Mouse (Mus musculus) myocyte (in vitro differentiated cells): ENCODE measurements around the gene Gm49373. TPM values are rescaled to one million over a fixed set of nuclear protein-coding genes. Genes with fewer than 3 reads are reported as not detected.

Experiments
- H3K27me3 ChIP-seq: one replicate; pipeline ENCODE4 v1.6.1; 2011; ENCODE audit not compliant: control insufficient read depth, insufficient read depth, insufficient read length
- H3K36me3 ChIP-seq: one replicate; pipeline ENCODE4 v1.6.1; 2011; ENCODE audit not compliant: control insufficient read depth, insufficient read depth
- H3K4me2 ChIP-seq: one replicate; pipeline ENCODE4 v1.6.1; 2011; ENCODE audit warnings: low read depth, control low read depth
- H3K4me3 ChIP-seq: one replicate; pipeline ENCODE4 v1.5.1; 2011; ENCODE audit warnings: mild to moderate bottlenecking, control low read depth, moderate library complexity
- H3K79me2 ChIP-seq: one replicate; pipeline ENCODE4 v1.6.1; 2011; ENCODE audit not compliant: control insufficient read depth, insufficient read depth
- H3ac ChIP-seq: one replicate; pipeline ENCODE4 v1.6.1; 2011; ENCODE audit not compliant: control insufficient read depth, insufficient read length
- CEBPB ChIP-seq: IDR thresholded peaks from 2 replicates; pipeline ENCODE4 v1.6.1; 2011; ENCODE audit warnings: mild to moderate bottlenecking, moderate library complexity; ENCODE audit not compliant: poor library complexity, insufficient read depth, severe bottlenecking
- E2F4 ChIP-seq: IDR thresholded peaks from one replicate; pipeline ENCODE4 v1.6.1; 2011; ENCODE audit warnings: mild to moderate bottlenecking, control low read depth, moderate library complexity; ENCODE audit not compliant: insufficient read depth
- MAX ChIP-seq: IDR thresholded peaks from one replicate; pipeline ENCODE4 v1.6.1; 2011; ENCODE audit warnings: low read depth, mild to moderate bottlenecking, control low read depth
- MYOD1 ChIP-seq, 3 experiments: IDR thresholded peaks; one replicate each; pipeline ENCODE4 v1.6.1; 2011; ENCODE audit warnings: control low read depth in 2 of 3, low read depth in 2 of 3, mild to moderate bottlenecking in 2 of 3, moderate library complexity in 1 of 3; ENCODE audit not compliant: insufficient read length in 2 of 3, control insufficient read depth in 1 of 3
- MYOG ChIP-seq, 3 experiments: IDR thresholded peaks; one replicate each; pipeline ENCODE4 v1.6.1; 2011; ENCODE audit warnings: control low read depth in 2 of 3, low read depth in 2 of 3, mild to moderate bottlenecking in 2 of 3; ENCODE audit not compliant: insufficient read length in 2 of 3, control insufficient read depth in 1 of 3, insufficient read depth in 1 of 3
- POLR2A ChIP-seq: IDR thresholded peaks from one replicate; pipeline ENCODE4 v1.6.1; 2011; ENCODE audit warnings: low read depth, mild to moderate bottlenecking, control low read depth, moderate library complexity; ENCODE audit not compliant: insufficient read length
- POLR2AphosphoS2 ChIP-seq: IDR thresholded peaks from one replicate; pipeline ENCODE4 v1.6.1; 2011; ENCODE audit warnings: low read depth, control low read depth; ENCODE audit not compliant: insufficient read length
- REST ChIP-seq: IDR thresholded peaks from one replicate; pipeline ENCODE4 v1.6.1; 2011; ENCODE audit warnings: mild to moderate bottlenecking, control low read depth, moderate library complexity; ENCODE audit not compliant: insufficient read depth, insufficient read length
- SRF ChIP-seq: IDR thresholded peaks from one replicate; pipeline ENCODE4 v1.6.1; 2011; ENCODE audit warnings: low read depth; ENCODE audit not compliant: control insufficient read depth, insufficient read length
- TCF12 ChIP-seq: IDR thresholded peaks from one replicate; pipeline ENCODE4 v1.6.1; 2011; ENCODE audit warnings: mild to moderate bottlenecking, control low read depth; ENCODE audit not compliant: poor library complexity, insufficient read depth, severe bottlenecking
- TCF3 ChIP-seq: IDR thresholded peaks from one replicate; pipeline ENCODE4 v1.6.1; 2011; ENCODE audit warnings: low read depth, control low read depth; ENCODE audit not compliant: insufficient read length
- USF1 ChIP-seq: IDR thresholded peaks from one replicate; pipeline ENCODE4 v1.6.1; 2011; ENCODE audit warnings: low read depth, mild to moderate bottlenecking, control low read depth, moderate library complexity
- polyA plus RNA-seq: library from polyadenylated mRNA; unstranded; fragments of >200 nt; fragmentation: generic; extraction: Trizol; gene quantifications from one replicate; pipeline ENCODE4 v1.2.1, GENCODE M21; 2012; ENCODE audit warnings: missing spikeins

Gm49373 gene
- polyA plus RNA-seq, 1 experiment, result 0.42 TPM

GRCm38 (mm10) chr9:21074173-21074572 lies 1.3 kb upstream of the Gm49373 start:
- Histone ChIP-seq H3K36me3 (peaks cover 13% of the 10 kb centered on the region), H3K27me3 (no peaks in the 10 kb centered on the region), H3ac (no peak overlapping the region), H3K79me2 (peaks cover 23% of the 10 kb centered on the region), H3K4me2 (no peak overlapping the region), H3K4me3 (peak overlapping the region; percentile 56)
- TF ChIP-seq POLR2A (no peak), TCF3 (no peak), REST (no peak), MYOD1 (IDR thresholded peaks at IDR 0.05; ENCODE audit: control insufficient read depth in 1 of 3, insufficient read length in 2 of 3, low read depth in 2 of 3) (no peak), POLR2AphosphoS2 (no peak), E2F4 (no peak), USF1 (no peak), MAX (no peak), MYOG (IDR thresholded peaks at IDR 0.05; ENCODE audit: control insufficient read depth in 1 of 3, insufficient read depth in 1 of 3, insufficient read length in 2 of 3, low read depth in 2 of 3) (no peak), TCF12 (no peak), SRF (no peak), CEBPB (no peak)

GRCm38 (mm10) chr9:21072641-21073040 lies 255 bp downstream of the Gm49373 start:
- Histone ChIP-seq H3K36me3 (peaks cover 1% of the 10 kb centered on the region), H3K4me3 (peak overlapping the region; percentile 56), H3ac (peak overlapping the region; percentile 60), H3K4me2 (peak overlapping the region; percentile 86), H3K79me2 (peaks cover 23% of the 10 kb centered on the region), H3K27me3 (no peaks in the 10 kb centered on the region)
- TF ChIP-seq TCF3 (no peak), TCF12 (no peak), MYOD1 (IDR thresholded peaks at IDR 0.05; ENCODE audit: control insufficient read depth in 1 of 3, insufficient read length in 2 of 3, low read depth in 2 of 3) (no peak), E2F4 (no peak)

- Histone ChIP-seq H3K79me2 (peaks cover 13% of the 10 kb centered on the region), H3K27me3 (no peaks in the 10 kb centered on the region), H3K4me2 (no peak within 1 kb of the TSS), H3K4me3 (no peak within 1 kb of the TSS), H3K36me3 (peaks cover under 1% of the 10 kb centered on the region), H3ac (no peak within 1 kb of the TSS)
- TF ChIP-seq TCF12, result no peak
- no peak for TF ChIP-seq POLR2A
- no peak for TF ChIP-seq SRF
- no peak for TF ChIP-seq E2F4
- no peak for TF ChIP-seq MYOG (IDR thresholded peaks at IDR 0.05; ENCODE audit: control insufficient read depth in 1 of 3, insufficient read depth in 1 of 3, insufficient read length in 2 of 3, low read depth in 2 of 3)
Observed at GRCm38 (mm10) chr9:21067006-21067684, 5.8 kb downstream of the Gm49373 start, which contains the start of gene Zglp1. Gene Zglp1, minus strand, starts transcription at chr9:21067093.

- Histone ChIP-seq H3K27me3 (no peaks in the 10 kb centered on the region), H3K79me2 (no peaks in the 10 kb centered on the region), H3ac (no peak overlapping the region), H3K4me3 (no peak overlapping the region), H3K36me3 (peaks cover 3% of the 10 kb centered on the region), H3K4me2 (no peak overlapping the region)
- TF ChIP-seq USF1 (no peak), REST (no peak), CEBPB (no peak), MAX (no peak), TCF3 (no peak), MYOD1 (IDR thresholded peaks at IDR 0.05; ENCODE audit: control insufficient read depth in 1 of 3, insufficient read length in 2 of 3, low read depth in 2 of 3) (no peak), E2F4 (no peak), POLR2AphosphoS2 (no peak), SRF (no peak), TCF12 (no peak), MYOG (IDR thresholded peaks at IDR 0.05; ENCODE audit: control insufficient read depth in 1 of 3, insufficient read depth in 1 of 3, insufficient read length in 2 of 3, low read depth in 2 of 3) (no peak), POLR2A (no peak)
Observed at GRCm38 (mm10) chr9:21062928-21063327, 10.0 kb downstream of the Gm49373 start.

- Histone ChIP-seq H3K79me2 (no peaks in the 10 kb centered on the region), H3K36me3 (no peaks in the 10 kb centered on the region), H3ac (no peak overlapping the region), H3K27me3 (peaks cover 21% of the 10 kb centered on the region), H3K4me2 (no peak overlapping the region), H3K4me3 (no peak overlapping the region)
- TF ChIP-seq TCF3 (no peak), MYOD1 (IDR thresholded peaks at IDR 0.05; ENCODE audit: control insufficient read depth in 1 of 3, insufficient read length in 2 of 3, low read depth in 2 of 3) (no peak), CEBPB (no peak), POLR2A (no peak), USF1 (no peak), POLR2AphosphoS2 (no peak), SRF (no peak), REST (no peak), TCF12 (no peak), MAX (no peak), MYOG (IDR thresholded peaks at IDR 0.05; ENCODE audit: control insufficient read depth in 1 of 3, insufficient read depth in 1 of 3, insufficient read length in 2 of 3, low read depth in 2 of 3) (no peak), E2F4 (no peak)
Observed at GRCm38 (mm10) chr9:21051578-21051977, 21.3 kb downstream of the Gm49373 start.
